Mouse (Mus musculus) heart, embryonic 13.5 days (tissue): ENCODE results near the gene Scn4b. TPM values are rescaled to one million over a fixed set of nuclear protein-coding genes. Genes with fewer than 3 reads are reported as not detected.
A peak's percentile ranks its signal among the peaks of the same experiment; 100 is the strongest.

ENCODE experiments used
- ATAC-seq: fragments of 200-750 bp; cut with Nextera tagmentation; 2 replicates; pipeline ENCODE4 v1.8.0; 2017; ENCODE audit warnings: moderate TSS enrichment; ENCODE audit not compliant: insufficient number of reproducible peaks, low FRiP score, low TSS enrichment; ENCODE audit errors: extremely low read depth
- H3K27ac ChIP-seq: fragments of 300-500 bp; sonication (generic); replicated peaks from 2 replicates; pipeline ENCODE4 v1.5.1; 2015; ENCODE audit warnings: moderate library complexity, mild to moderate bottlenecking, inconsistent platforms
- H3K27me3 ChIP-seq: fragments of 300-500 bp; sonication (generic); replicated peaks from 2 replicates; pipeline ENCODE4 v1.6.1; 2015; ENCODE audit warnings: mild to moderate bottlenecking, inconsistent platforms
- H3K36me3 ChIP-seq: fragments of 300-500 bp; sonication (generic); 2 replicates; pipeline ENCODE4 v1.6.1; 2015; ENCODE audit warnings: mild to moderate bottlenecking, inconsistent platforms
- H3K4me1 ChIP-seq: fragments of 300-500 bp; sonication (generic); 2 replicates; pipeline ENCODE4 v1.6.1; 2015; ENCODE audit warnings: inconsistent platforms
- H3K4me2 ChIP-seq: fragments of 300-500 bp; sonication (generic); 2 replicates; pipeline ENCODE4 v1.6.1; 2015; ENCODE audit warnings: inconsistent platforms, mild to moderate bottlenecking, moderate library complexity
- H3K4me3 ChIP-seq: fragments of 300-500 bp; sonication (generic); 2 replicates; pipeline ENCODE4 v1.5.1; 2015; ENCODE audit warnings: moderate library complexity, mild to moderate bottlenecking, inconsistent platforms
- H3K9ac ChIP-seq: fragments of 300-500 bp; sonication (generic); 2 replicates; pipeline ENCODE4 v1.6.1; 2015; ENCODE audit warnings: inconsistent platforms, mild to moderate bottlenecking, moderate library complexity
- H3K9me3 ChIP-seq: fragments of 300-500 bp; sonication (generic); 2 replicates; pipeline ENCODE4 v1.6.1; 2016; ENCODE audit warnings: inconsistent platforms
- WGBS: fragments of 180-500 bp; shearing (Covaris S2); methylation state at CpG from one replicate; pipeline ENCODE4 v1.1.7; 2015; ENCODE audit warnings: mixed read lengths; 5-methylcytosine and 5-hydroxymethylcytosine counted together
- polyA plus RNA-seq: library from polyadenylated mRNA; unstranded; fragments of >200 nt; fragmentation: Nextera tagmentation; extraction: Ambion mirVana; gene quantifications from 2 replicates; pipeline ENCODE4 v1.2.1, GENCODE M21; 2015

Gene Scn4b
- polyA plus RNA-seq, 1 experiment from 2014 or later = 0.44 TPM

DNA sequence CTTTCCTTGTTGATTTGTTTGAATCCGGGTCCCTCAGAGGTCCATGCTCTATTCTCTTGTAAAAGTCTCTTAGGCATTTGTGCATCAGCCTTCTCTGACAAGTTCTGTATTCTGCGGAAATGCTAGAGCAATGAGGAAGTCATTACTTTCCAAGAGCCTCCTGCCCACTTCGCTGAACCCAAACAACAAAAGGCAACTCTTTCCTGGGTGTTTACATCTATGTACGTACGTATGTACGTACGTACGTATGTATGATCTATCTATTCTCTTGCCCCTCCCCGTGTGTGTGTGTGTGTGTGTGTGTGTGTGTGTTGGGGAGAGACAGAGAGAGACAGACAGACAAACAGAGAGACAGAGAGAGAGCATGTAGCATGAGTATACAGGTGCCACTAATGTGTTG lies 21.4 kb upstream of the Scn4b start:
- no peak for ATAC-seq
- WGBS = 65% methylated on average over 9 of the region's 9 CpGs
- peaks cover 12% of the 10 kb centered on the region for H3K4me1 ChIP-seq
- H3K9ac ChIP-seq = no peak overlapping the region
- H3K27me3 ChIP-seq = peaks cover 35% of the 10 kb centered on the region
- H3K27ac ChIP-seq = no peak overlapping the region
- no peaks in the 10 kb centered on the region for H3K36me3 ChIP-seq
- H3K9me3 ChIP-seq = no peaks in the 10 kb centered on the region
- H3K4me3 ChIP-seq = no peak overlapping the region
- no peak overlapping the region for H3K4me2 ChIP-seq

- Histone ChIP-seq H3K4me1 (peaks cover 21% of the 10 kb centered on the region), H3K9ac (peak within 1 kb of the TSS; percentile 87), H3K4me2 (peak within 1 kb of the TSS; percentile 75), H3K36me3 (no peaks in the 10 kb centered on the region), H3K27ac (peak within 1 kb of the TSS; percentile 75), H3K27me3 (peaks cover 31% of the 10 kb centered on the region), H3K9me3 (no peaks in the 10 kb centered on the region), H3K4me3 (peak within 1 kb of the TSS; percentile 73)
- WGBS = 2% methylated on average over 13 of the region's 13 CpGs
- ATAC-seq = no peak
These were observed 20.3 kb upstream of the Scn4b start, which contains the start of gene Scn2b for GRCm38 (mm10) chr9:45117741-45118431. Gene Scn2b, plus strand, starts transcription at chr9:45117782.

- no peaks in the 10 kb centered on the region for H3K36me3 ChIP-seq
- ATAC-seq = no peak
- peak overlapping the region; percentile 73 for H3K4me3 ChIP-seq
- H3K27ac ChIP-seq = no peak overlapping the region
- H3K27me3 ChIP-seq = peaks cover 31% of the 10 kb centered on the region
- WGBS = 24% methylated on average over 10 of the region's 10 CpGs
- H3K4me2 ChIP-seq = peak overlapping the region; percentile 75
- H3K4me1 ChIP-seq = peaks cover 21% of the 10 kb centered on the region
- no peaks in the 10 kb centered on the region for H3K9me3 ChIP-seq
- peak overlapping the region; percentile 87 for H3K9ac ChIP-seq
These were observed 19.6 kb upstream of the Scn4b start for GRCm38 (mm10) chr9:45118552-45118951.

DNA sequence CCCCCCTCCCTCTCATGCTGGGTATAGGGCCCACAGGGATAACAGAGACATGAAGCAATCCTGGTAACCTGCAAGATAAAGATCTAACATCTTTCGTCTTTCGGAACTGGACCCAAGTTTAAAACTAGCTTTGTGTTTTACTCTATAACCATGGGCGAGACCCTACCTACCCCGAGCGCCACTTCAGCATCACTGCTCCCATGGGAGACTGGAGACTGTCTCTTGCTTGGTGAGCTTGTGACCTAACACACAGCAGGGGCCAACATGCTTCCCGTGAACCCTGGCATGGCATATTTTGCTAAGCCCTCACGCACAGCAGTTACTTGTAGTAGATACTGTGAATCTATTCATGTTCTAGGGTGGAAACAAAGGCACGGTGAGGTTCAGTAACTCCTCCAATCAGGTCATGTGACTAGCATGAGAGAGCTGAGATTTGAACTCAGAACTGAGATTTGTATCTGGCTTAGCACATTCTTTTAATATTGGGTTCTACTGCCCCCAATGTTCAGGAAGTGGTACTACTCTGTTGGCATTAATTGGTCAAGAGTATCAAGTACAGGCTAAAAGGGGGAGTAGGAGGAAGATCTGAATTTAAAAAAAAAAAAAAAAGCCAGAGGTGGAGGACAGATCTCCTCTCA lies 18.8 kb upstream of the Scn4b start:
- no peak overlapping the region for H3K9ac ChIP-seq
- ATAC-seq = no peak
- no peaks in the 10 kb centered on the region for H3K9me3 ChIP-seq
- H3K4me3 ChIP-seq = no peak overlapping the region
- H3K27ac ChIP-seq = no peak overlapping the region
- 86% methylated on average over 8 of the region's 8 CpGs for WGBS
- peaks cover 27% of the 10 kb centered on the region for H3K27me3 ChIP-seq
- H3K4me2 ChIP-seq = peak overlapping the region; percentile 75
- peaks cover 21% of the 10 kb centered on the region for H3K4me1 ChIP-seq
- H3K36me3 ChIP-seq = no peaks in the 10 kb centered on the region

DNA sequence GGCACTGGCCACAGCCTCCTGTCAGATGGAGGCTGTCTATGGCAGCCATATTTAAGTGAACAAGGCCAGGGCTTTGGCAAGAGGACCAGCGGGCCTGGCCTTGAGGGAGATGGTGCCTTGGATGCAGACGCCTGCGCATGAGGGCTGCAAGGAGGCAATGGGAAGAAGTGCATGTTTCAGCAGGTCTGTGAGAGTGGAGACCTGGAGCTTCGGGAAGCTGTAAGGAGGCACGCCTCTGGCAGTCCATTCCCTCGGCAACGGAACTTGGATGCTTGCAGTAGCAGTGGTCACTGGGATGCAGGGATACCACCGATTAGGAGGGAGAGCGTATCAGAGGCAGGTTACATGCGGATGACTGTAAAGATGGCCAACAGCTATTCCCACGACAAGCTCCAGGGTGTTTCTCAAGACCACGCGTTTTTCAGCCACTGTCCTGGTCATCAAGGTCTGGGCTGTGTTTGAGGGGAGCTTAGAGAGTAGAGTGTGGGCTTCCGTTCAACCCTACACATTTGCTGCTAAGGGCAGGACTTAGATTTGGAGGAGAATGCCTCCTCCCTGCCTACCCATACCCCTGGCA lies 18.2 kb upstream of the Scn4b start:
- Histone ChIP-seq H3K4me3 (no peak overlapping the region), H3K27me3 (peaks cover 25% of the 10 kb centered on the region), H3K27ac (no peak overlapping the region), H3K9me3 (no peaks in the 10 kb centered on the region), H3K9ac (no peak overlapping the region), H3K36me3 (no peaks in the 10 kb centered on the region), H3K4me2 (no peak overlapping the region), H3K4me1 (peaks cover 21% of the 10 kb centered on the region)
- no peak for ATAC-seq
- WGBS = 78% methylated on average over 14 of the region's 14 CpGs

DNA sequence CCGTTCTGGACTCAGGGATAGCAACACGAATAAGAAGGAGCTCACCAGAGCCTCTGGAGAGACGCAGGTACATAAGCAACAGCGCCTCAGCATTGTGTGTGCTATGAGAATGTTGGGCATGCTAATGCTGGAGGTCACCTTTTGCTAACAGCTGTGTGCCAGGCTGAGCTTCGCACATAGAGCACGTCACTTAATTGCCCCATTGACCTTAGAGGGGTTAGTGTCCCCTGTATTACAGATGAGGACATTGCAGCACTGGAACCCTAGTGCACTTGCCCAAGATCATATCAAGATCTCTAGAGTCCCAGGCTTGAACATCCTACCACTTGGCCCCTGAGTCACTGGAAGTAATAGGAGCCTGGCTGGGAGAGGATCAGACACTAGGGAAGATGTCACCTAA lies 17.6 kb upstream of the Scn4b start:
- Histone ChIP-seq H3K4me2 (no peak overlapping the region), H3K27me3 (peaks cover 21% of the 10 kb centered on the region), H3K36me3 (0 out of 2 replicates have a peak, but pooled peaks cover 3% of the 10 kb centered on the region), H3K4me3 (no peak overlapping the region), H3K9ac (no peak overlapping the region), H3K4me1 (peaks cover 21% of the 10 kb centered on the region), H3K27ac (no peak overlapping the region), H3K9me3 (no peaks in the 10 kb centered on the region)
- ATAC-seq = no peak
- WGBS = 82% methylated on average over 6 of the region's 6 CpGs

GRCm38 (mm10) chr9:45121001-45121400 lies 17.2 kb upstream of the Scn4b start:
- Histone ChIP-seq H3K4me3 (no peak overlapping the region), H3K4me2 (no peak overlapping the region), H3K9ac (no peak overlapping the region), H3K4me1 (peaks cover 21% of the 10 kb centered on the region), H3K27ac (no peak overlapping the region), H3K27me3 (peaks cover 23% of the 10 kb centered on the region), H3K36me3 (0 out of 2 replicates have a peak, but pooled peaks cover 7% of the 10 kb centered on the region), H3K9me3 (no peaks in the 10 kb centered on the region)
- no peak for ATAC-seq
- 54% methylated on average over 6 of the region's 6 CpGs for WGBS

- 3% methylated on average over 10 of the region's 10 CpGs for WGBS
- Histone ChIP-seq H3K4me2 (peak overlapping the region; percentile 70), H3K36me3 (0 out of 2 replicates have a peak, but pooled peaks cover 8% of the 10 kb centered on the region), H3K4me3 (peak overlapping the region; percentile 31), H3K27ac (no peak overlapping the region), H3K9me3 (no peaks in the 10 kb centered on the region), H3K4me1 (peaks cover 21% of the 10 kb centered on the region), H3K9ac (peak overlapping the region; percentile 61), H3K27me3 (peaks cover 27% of the 10 kb centered on the region)
- ATAC-seq = no peak
These were observed 16.4 kb upstream of the Scn4b start for GRCm38 (mm10) chr9:45121769-45122168.

GRCm38 (mm10) chr9:45122209-45122761 lies 15.9 kb upstream of the Scn4b start:
- Histone ChIP-seq H3K27ac (no peak overlapping the region), H3K9me3 (no peaks in the 10 kb centered on the region), H3K9ac (peak overlapping the region; percentile 61), H3K4me3 (peak overlapping the region; percentile 31), H3K4me2 (peak overlapping the region; percentile 70), H3K36me3 (0 out of 2 replicates have a peak, but pooled peaks cover 8% of the 10 kb centered on the region), H3K27me3 (peaks cover 27% of the 10 kb centered on the region), H3K4me1 (peaks cover 21% of the 10 kb centered on the region)
- 17% methylated on average over 9 of the region's 9 CpGs for WGBS
- ATAC-seq = no peak

- Histone ChIP-seq H3K4me2 (no peak overlapping the region), H3K27ac (no peak overlapping the region), H3K9ac (no peak overlapping the region), H3K9me3 (no peaks in the 10 kb centered on the region), H3K4me1 (peaks cover 10% of the 10 kb centered on the region), H3K27me3 (peaks cover 38% of the 10 kb centered on the region), H3K36me3 (0 out of 2 replicates have a peak, but pooled peaks cover 8% of the 10 kb centered on the region), H3K4me3 (no peak overlapping the region)
- WGBS = 84% methylated on average over 14 of the region's 14 CpGs
- no peak for ATAC-seq
These were observed 13.0 kb upstream of the Scn4b start for GRCm38 (mm10) chr9:45125211-45125610.

- H3K9ac ChIP-seq = no peak overlapping the region
- no peaks in the 10 kb centered on the region for H3K9me3 ChIP-seq
- 0 out of 2 replicates have a peak, but pooled peaks cover 8% of the 10 kb centered on the region for H3K36me3 ChIP-seq
- H3K4me2 ChIP-seq = no peak overlapping the region
- no peak overlapping the region for H3K27ac ChIP-seq
- WGBS = 47% methylated on average over 7 of the region's 7 CpGs
- H3K4me1 ChIP-seq = peaks cover 8% of the 10 kb centered on the region
- peaks cover 43% of the 10 kb centered on the region for H3K27me3 ChIP-seq
- ATAC-seq = no peak
- no peak overlapping the region for H3K4me3 ChIP-seq
These were observed 11.3 kb upstream of the Scn4b start for GRCm38 (mm10) chr9:45126941-45127340.
